Mouse (Mus musculus) frontal cortex, postnatal 10 days (tissue): ENCODE data around the gene Sesn1.
"Not testable (repeated sequence)": the region's sequence is repeated elsewhere in the genome, so short reads cannot be mapped to it uniquely, and the experiment has no call there.

Source experiments
- DNase-seq, 2 experiments: peaks; one replicate each; pipeline ENCODE4 v3.0.0; 2022; ENCODE audit warnings: low spot score in 2 of 2, mixed read lengths in 1 of 2

The Sesn1 gene

DNA sequence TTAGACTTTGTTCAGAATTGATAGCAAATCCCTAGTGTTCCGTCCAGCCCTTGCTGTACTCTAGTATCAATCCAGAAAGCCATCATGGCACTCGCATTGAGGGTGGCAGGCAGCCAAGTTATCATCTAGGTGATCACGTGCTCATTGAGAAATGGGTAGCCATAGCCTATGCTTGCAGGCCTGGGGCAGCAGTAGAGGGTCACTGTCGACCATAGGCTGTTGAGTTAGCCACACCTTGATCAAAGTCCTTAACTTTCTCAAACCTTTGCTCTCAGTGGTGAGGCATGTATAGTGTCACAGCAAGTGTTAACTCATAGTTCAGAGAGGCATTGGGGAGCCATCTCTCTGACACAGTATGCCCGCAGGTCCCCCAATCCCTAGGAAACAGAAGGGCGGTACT, 11.4 kb downstream of the Sesn1 start:
- no peak for DNase-seq

DNA sequence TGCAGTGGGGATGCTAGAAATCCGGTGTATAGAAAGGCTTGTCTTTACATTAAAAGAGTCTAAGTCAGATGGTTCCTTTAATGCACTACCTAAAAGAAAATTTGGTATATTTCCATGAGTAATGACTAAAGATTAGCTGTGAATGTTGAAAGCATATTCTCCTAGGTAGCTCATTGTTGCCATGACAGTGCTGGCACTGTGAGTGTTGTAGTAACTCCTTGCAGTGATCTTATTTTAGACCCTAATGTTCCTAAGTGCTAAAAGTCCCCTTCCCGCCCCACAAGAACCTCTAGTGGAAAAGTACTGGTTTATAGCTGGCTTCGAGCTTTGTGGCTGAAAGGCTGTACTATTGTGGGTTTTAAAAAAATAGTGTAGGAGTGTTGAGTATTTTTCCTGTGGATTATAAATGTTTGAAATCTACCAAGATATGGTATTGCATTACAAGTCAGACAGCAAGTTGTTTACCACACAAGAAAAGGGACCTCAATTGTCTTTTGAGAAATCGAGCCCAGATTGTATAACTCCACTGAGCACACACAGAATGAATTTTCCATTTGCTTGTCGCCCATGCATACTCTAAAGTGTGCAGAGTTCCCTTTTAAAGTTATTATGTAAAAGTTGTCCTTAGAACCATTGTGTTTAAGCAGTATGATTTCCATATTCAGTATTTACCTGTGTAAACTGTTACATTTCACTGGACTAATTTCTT, 13.0 kb downstream of the Sesn1 start:
- no peak for DNase-seq

DNA sequence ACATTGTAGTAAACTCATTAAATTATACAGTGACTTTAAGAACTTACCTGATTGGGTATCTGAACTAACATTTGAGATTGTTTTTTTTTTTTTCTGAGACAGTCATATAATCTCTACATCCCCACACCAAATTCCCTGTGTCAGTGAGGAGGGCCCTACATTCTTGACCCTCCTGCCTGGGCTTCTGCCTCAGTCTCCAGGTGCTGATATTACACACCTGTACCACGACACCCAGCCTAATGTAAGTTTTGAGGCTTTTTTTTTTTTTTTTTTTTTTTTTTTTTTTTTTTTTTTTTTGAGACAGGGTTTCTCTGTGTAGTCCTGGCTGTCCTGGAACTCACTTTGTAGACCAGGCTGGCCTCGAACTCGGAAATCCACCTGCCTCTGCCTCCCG, 13.5 kb downstream of the Sesn1 start:
- DNase-seq = not testable (repeated sequence)

DNA sequence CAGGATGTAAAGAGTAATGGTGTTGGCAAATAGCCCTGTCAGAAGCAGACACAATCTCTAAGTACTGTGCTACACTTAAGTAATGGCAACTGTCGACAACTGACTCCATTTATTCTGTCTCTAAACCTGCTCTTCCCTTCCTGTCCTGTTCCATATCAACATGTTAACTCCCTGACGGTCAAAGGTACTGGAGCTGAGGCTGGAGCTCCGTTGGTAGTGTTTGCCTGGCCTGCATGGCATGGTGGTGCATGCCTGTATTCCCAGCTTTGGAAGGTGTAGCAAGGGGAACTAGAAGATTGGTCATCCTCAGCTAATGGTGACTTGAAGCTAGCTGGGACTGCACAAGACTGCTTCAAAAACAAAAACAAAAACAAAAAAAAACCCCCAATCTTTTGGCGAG, 14.2 kb downstream of the Sesn1 start:
- DNase-seq = no peak

DNA sequence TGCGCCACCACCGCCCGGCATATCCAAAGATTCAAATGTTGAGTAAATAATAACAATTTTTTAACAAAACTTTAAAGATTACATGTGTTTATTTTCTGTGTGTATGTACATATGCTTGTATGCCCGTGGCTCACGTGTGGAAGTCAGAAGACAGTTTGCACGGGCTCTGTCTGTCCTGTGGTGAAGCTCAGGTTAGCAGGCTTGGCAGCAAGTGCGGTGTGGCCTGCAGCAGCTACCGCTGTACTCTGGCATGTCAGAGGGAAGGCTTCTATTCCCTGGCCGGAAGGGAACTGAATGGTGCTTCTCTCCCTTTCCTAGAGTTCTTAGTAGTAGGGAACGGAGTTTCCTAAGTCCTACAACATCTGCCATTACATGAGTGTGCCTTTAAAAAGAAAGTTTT, 15.3 kb downstream of the Sesn1 start:
- DNase-seq = no peak

DNA sequence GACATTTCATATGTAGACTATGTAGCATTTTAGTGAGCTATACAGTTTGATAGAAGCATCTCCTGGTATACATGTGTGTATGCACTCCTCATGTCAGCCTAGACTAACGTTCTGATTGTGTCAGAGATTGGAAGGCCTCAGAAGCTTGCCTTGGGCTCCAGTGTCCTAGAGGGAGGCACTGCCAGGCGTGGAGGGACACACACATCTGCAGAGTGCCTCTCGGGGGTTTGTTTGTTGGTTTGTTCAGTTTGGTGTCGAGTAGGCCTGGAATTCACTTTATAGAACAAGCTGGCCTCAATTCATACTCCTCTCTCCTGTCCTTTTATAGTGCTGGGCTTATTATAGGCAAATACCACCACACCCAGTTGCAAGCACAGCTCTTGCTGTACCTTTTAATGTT, 16.3 kb downstream of the Sesn1 start:
- DNase-seq = no peak

DNA sequence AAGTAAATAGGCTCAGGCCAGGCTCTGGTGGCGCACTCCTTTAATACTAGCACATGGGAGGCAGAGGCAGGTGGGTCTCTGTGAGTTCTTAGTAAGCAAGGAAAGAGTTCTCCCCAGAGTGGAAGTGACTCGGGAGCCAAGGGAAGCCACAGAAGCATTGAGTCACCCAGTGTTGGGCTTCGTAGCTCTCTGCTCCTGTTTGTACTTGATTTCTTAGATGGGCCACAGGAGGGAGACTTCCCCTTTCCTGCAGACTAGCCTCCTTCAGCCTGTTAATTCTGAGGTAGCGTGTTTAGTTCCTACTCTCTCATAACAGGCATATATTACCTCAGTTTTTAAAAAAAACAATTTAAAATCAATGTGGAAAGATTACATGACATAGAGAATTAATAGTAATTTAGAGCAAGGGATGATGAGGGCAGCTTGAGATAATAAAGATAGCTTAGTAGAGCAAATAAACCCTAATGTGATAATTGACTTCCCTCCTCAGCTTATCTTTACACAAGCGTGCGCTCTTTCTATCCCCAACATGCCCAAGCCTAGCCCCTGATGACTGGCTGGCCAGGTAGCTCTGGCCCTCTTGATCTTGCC, 16.9 kb downstream of the Sesn1 start:
- DNase-seq = no peak

DNA sequence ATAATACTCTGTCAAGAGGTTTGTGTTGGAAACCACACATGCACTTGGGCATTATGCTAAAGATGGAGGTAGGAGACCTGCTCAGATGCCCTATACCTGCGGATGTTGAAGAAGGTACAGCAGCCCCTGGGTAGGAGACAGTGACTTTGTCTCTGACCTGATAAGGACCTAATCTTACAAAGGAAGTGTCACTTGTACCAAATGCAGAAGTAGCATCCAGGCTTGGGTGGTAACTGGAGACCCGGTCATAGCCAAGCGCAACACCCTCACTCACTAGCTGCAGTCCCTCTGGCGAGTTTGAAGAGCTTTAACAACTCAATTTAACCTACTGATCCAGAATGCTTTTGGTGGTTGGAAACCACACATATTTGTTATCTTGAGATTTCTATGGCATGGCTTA, 18.0 kb downstream of the Sesn1 start:
- no peak for DNase-seq

DNA sequence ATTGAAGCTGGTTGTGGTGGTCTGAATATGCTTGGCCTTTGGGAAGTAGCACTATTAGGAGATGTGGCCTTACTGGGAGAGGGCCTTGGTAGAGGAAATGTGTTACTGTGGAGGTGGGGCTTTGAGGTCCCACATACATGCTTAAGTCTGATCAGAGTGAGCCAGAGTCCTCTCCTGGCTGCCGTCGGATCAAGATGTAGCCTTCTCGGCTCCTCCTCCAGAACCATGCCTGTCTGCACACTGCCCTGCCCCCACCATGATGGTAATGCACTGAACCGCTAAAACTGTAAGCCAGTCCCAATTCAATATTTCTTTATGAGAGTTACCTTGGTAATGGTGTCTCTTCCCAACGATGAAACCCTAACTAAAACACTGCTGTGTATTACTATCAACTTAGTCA, 19.5 kb downstream of the Sesn1 start:
- DNase-seq = no peak

DNA sequence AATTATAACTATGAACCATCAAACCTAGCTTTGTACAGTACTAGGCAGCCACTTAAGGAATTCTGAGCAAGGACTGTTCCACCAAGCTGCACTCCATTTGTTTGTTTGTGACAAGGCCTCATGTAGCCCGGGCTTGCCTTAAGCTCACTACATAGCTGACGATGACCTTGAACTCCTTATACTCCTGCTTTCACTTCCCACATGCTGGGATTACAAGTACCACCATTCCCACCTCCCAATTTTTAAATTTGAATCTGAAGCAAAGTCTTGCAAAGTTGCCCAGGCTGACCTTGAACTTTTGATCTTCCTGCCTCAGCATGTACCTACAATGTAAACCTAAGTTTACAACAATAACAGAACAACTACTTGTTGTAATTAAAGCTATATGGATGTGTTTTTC, 20.2 kb downstream of the Sesn1 start:
- DNase-seq = no peak

DNA sequence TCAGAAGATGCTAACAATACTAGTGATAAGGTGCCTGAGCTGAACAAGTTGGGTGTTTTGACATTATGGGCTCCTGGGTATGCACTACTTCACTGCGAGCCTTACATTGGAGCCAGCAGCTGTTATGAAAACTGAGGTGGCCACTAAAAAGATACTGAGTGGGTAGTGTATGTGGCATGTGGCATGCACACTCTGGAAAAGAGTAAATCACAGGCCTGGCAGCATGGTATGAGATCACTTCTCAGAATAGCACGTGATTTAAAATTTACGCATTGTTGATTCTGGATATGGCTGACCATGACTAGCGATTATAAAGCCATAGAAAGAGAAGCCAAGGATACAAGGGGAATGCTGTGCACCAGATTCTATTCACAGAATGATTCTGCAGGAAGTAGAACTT, 20.7 kb downstream of the Sesn1 start:
- DNase-seq = no peak

DNA sequence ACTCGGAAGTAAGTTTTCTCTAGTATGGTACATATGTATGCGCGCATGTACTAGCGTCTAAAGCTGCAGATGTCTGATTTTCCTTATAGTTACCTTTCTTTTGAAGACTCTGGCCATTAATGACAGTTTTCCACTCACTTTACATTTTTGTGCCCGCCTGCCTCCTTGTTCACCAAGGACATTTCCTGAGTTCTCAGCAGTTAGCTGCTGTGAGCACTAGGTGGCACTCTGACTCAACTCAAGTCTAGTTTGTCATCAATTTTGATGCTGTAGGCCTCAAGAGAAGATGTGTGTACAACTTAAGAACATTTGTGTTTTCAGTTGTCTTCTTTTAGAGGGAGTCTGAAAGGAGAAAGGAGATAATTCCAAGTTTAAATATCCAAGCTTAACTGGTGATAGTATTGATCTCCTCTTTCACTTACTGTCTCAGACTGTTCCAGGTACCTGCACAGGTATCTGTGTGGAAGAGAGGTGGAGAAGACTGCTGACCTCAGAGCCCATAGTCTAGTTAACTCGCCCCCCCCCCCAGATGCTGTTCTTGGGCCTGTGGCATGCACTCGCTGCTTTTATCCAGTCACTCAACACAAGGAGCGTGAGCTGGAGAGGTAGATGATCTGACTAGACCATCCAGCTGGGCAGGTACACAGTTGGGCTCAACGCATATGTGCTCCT, 21.3 kb downstream of the Sesn1 start:
- peak in 1 of 2 experiments; percentile 59 for DNase-seq

DNA sequence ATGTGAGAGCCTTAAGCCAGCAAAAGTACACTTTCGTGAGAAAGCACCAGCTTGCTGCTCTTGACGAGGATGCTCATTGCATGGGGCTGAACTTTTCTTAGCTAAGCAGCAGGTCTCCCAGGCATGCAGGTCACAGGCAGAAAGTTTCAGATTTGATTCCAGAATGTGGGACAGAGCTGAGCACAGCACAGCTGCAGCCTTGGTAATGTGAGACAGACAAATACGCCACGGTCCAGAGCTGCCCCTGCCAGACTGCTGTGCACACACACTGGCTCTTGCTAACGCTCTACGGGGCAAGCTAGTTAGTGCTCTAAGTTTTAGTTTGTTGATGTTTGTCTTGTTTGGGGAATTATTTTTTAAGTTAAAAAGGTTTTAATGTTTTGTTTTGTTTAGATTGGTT, 22.5 kb downstream of the Sesn1 start:
- DNase-seq = no peak

DNA sequence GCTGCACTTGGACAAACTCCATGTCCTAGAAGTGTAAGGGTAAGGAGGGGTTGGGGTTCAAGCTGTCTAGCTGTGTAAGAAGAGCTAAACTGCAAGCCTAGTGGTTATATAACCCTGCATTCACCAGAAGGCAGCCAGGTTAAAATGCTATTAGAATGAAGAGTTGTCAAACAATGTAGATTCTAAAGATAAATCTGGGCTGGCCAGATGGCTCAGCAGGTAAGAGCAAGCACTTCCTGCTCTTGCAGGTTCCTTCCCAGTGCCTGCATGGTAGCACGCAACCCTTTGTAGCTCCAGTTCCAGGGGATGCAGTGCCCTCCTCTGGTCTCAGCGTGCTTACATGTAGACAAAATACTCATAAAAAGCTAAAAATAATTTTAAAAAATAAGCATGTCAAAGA, 24.4 kb downstream of the Sesn1 start:
- DNase-seq = no peak

DNA sequence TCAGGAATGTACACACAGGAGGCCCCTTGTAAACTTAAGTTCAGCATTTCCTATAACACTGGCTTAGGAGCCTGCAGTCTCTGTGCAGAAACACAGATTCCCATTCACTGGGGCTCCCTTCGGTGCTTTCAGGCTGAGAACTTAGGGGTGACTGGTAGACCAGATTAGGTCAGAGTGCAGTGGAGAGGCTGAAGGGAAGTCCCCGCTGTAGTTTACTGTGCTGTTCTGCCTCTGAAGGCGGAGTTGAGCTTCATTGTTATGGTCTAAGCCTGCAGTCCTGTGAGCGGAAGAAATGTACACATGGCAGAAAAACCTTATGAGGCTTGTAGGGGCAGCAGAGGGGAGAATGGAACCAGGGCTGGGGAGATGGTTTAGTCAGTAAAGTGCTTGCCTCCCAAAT, 29.2 kb downstream of the Sesn1 start:
- no peak for DNase-seq

DNA sequence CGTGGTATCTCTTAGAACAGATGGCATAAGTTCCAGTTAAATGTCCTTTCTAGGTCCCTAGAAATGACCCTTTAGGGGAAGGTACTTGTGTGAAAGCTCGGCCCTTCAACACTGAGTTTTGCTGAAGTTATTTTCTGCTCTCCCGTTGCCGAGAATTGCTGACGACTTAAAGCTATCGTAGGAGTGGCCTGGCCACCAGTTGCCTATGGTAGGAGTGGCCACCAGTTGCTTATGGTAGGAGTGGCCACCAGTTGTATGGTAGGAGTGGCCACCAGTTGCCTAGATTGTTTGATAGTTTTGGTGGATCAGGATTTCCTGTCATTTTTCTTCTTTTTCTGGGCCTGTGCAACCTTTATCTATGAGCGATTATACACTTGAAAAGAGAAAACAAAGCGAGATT, 38.0 kb downstream of the Sesn1 start:
- DNase-seq = no peak

DNA sequence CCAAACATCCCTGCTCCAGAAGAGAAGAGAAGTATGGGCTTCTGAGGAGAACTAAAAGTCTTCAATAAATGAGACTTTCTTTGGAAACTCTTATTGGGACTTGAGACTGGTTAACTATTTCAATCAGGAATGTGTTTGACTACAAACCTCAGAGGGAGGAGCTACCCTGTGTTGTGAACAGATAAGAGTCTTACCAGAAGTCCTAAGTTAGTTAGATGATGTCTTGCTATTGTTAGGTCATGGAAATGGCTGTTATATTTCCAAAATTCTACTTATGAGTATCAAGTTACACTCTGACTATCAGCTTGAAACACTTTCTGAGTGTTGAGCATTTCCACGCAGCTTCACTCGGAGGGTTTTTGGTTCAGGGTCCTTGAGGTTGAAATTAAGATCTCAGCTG, 39.0 kb downstream of the Sesn1 start:
- DNase-seq = no peak

DNA sequence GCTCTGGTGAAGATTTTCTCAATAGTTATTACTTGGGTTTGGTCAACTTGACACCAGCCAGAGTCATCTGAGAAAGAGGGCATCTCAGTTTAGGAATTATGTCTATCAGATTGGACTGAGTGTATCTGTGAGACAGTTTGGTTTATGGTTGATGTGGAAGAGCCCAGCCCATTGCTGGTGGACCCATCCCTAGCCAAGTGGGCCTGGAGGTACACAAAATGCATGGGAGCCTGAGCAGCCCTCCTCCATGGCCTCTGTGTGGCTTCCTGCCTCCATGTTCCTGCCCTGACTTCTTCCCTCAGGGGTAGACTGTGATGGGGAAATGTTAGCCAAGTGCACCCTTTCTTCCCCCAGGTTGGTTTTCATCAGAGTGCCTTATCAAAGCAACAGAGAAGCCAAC, 50.1 kb downstream of the Sesn1 start:
- DNase-seq = no peak

DNA sequence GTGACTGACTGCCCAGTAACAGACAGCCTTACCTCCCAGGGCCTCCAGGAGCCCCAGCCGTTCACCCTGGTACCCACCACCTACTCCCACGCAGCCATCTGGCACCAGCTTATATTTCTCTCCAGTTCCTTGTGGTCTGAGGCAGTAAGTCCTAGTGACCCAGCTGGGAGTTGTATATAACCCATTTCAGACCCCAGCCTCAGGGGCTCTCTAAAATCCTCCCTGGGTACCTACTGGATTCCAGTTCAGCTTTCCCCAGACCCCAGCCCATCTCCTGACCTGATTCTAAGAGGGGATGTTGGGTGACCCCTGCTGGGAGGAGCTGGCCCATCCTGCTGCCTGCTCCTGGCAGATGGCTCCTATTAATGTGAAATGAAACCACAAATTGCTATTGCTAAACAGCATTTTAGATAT, 50.5 kb downstream of the Sesn1 start:
- DNase-seq = no peak

DNA sequence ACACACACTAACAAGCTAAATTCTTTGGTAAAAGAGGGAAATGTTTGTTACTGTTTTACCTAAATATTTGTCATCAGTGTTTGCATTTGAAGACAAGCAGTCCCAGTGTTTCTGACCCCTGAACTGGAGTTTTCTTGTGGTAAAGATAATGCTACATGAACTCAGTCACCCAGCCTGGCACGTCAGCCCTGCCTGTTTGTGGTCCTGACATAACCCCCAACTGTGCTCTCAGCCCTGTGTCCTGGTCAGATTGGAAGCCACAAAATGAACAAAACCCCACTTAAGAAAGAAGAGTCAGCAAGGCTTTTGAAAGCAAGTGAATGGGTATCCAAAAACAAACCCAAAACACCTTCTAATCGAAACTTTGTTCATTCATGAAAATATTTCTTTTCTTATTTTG, 53.3 kb downstream of the Sesn1 start:
- no peak for DNase-seq

DNA sequence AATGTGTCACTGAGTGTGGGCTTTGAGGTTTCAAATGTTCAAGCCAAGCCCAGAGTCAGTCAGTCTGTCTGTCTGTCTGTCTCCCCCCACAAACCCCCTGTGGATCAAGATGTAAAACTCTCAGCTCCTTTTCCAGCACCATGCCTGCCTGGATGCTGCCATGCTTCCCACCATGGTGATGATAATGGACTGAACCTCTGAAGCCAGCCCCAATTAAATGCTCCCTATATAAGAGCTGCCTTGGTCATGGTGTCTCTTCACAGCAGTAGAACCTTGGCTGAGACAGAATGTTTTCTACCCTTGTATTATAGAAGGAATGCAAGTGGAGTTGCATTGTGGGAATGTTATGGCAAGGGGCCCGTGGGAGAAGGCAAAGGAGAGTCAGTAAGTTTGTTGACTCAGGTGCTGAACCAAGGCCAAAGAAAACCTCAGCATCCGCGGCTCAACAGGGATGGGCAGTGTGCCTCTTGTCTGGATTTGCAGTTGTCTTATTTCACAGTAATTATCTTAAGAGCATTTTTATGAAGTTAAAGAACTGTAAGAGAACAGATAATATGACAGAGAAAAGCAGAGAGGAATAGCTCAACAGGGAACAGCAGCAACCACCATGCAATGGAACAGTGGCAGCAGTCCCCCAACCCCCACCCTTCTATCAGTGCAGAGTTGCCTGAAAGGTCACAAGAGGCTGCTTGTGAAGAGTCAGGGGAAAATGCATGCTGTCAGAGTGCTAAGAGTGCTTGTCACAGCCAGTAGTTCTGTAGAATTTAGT, 56.5 kb downstream of the Sesn1 start:
- no peak for DNase-seq

DNA sequence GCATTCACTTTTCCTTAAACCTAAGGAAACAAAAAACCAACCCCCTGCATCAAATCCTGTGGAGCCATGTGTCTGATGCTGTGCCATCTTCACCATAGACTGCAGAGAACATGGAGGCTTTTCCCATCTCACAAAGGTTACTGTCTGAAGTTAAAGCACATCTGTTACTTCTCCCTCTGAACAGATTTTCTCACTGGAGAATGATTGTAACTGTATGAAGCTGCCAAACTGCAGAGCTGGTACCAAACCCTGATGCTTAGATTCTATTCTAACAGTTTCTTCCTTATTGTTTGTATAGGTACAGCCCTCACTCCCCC, 57.1 kb downstream of the Sesn1 start:
- DNase-seq = no peak

DNA sequence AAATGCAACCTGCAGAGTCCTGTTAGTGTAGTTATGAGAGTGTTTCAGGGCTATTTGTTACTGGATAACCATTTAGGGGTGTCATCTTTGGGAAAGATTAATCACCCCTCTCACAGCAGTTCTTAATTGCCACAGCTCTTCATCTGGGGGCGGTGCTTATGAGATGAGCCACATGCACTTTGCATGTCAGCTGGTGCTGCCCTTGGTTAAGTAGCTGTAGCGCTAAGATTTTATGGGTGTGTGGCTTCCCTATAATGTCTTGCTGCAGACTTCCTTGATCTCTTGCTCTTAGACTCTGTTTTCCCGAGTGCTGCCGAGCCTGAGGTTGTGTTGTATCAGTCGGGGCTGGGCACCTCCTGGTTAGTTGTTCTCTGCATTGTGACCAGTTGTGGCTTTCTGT, 58.2 kb downstream of the Sesn1 start:
- no peak for DNase-seq
